Mouse (Mus musculus): ENCODE results near the gene Atp6ap1l. TPM values are rescaled to one million over a fixed set of nuclear protein-coding genes. Genes with fewer than 3 reads are reported as not detected.

Atp6ap1l gene
- total RNA-seq, 2 experiments from 2014 or later: 0.49 to 0.69 TPM

DNA sequence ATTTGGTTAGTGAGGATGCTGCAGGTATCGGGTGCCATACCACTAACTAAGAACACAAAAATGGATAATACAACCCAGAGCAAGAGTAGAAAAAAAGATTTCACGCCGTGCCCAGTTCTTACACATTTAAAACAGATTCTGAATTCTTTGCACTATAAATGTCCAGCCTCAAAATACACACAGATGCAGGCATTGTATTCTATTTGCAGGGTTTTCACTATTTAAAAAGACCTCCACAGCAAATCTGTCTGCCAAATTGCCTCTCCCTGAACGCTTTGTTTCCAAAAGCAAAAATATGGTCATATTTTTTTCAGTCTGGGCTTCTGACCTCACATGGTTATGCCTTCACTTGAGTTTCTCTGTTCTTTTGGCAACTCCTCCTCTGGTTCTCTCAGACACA lies 10.3 kb downstream of the Atp6ap1l start:
- intact Hi-C loops (cut with DNase I): no loop called here
- DNase-seq: no peak

DNA sequence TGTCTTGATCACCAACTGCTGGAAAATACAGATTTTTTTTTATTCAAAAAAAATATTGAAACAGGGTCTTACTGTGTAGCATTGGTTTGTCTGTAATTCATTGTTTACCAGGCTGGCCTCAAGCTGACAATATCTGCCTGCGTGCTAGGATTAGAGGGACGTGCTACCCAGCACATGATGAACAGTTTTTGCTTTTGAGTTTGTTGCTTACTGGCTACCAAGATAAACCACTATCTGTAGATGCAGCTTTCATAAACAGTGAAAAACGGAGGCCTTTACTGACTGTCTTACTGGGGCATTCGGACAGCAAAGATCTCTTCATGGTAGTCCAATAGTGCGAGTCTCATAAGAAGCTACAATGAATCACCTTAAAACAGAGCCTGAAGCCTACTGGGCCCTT lies 15.0 kb downstream of the Atp6ap1l start:
- DNase-seq: no peak
- intact Hi-C loops (cut with DNase I): no loop called here

DNA sequence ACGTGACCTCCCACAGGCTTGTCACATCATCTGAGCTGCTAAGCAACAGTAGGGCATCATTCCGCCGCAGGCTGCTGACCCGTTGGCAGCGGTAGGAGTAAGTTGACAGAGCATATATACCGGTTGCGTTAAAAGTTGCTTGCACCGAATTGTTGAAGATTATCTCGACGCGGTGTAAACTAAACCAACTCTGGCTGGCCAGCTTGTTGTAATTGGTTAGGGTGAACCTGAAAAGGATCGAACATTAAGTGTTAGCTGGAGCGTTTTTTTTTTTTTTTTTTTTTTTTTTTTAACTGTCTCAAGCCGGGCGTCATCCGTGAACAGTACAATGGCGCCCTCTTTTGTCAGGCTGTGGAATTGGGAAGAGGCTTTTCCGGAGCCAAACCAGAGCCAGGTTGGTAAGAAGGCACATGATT lies 18.6 kb downstream of the Atp6ap1l start:
- intact Hi-C loops (cut with DNase I): loop anchor here (2.0 to 5.0 kb wide), 3 partner anchors 1109 to 1339 kb away; no protein-coding TSS in a partner anchor
- DNase-seq: peak; percentile 69 to 85

DNA sequence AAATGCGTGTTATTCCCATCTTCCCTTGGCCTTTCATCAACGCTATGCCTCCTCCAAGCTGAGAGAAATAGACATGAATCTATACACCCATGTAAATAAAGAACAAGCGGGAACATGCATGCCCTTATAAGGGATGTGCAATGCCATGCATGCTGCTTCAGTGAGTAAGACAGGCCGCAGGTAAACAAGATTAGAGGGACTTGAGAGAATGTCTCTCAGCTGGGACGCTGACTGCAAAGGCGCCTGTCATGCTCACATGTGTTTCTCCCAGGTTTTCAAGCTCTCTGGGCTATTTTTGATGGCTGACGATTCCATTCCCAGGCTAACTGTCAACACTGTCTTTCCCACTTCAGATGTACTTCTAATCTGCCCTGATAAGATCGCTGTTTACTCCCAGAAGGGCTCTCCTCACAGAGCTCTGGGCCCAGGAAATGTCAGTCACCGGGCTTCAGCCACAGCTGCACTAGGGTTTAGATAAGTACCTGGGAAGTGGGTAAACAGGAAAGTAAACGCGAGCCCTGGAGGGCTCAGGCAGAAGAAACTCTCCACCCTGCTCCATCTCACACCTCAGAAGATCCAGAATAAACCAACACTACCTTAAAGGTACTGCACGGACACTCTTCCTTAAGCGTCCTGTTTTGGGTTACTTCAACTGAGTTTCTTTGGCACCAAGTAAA lies 19.2 kb downstream of the Atp6ap1l start:
- intact Hi-C loops (cut with DNase I): loop anchor here (2.0 to 5.0 kb wide), 3 partner anchors 1109 to 1339 kb away; no protein-coding TSS in a partner anchor
- DNase-seq: peak; percentile 17 to 34

DNA sequence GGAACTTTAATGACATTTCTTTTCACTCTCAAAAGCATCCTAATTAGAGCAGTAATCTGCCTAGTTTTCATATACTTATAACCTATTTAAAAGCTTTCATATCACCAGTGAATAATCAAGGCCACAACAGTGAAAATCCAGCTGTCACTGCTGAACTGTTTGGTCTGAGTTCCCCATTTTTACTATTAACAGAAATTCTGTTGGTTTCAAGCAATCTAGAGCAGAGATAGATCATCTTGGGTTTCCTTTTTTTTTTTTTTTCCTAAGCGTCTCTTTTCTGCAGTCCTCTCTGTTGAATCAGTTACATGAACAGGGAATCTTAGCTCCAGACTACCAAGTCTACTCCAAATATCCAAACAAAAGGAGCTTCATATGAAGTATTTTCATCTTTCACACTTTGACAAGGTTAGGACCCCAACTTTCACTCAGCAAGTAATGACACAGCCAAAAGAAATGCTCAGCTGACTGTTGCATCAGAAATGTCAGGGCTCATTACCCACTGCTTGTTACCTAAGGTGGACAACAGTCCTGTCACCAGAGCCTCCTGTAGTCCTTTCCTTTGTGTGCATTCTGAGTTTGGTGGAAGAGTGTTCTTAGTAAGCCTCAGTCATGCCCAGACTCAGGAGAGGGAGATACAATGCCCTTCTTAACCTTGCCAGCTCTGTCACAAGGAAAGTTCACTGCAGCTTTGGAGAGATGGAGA lies 23.3 kb downstream of the Atp6ap1l start:
- intact Hi-C loops (cut with DNase I): no loop called here

DNA sequence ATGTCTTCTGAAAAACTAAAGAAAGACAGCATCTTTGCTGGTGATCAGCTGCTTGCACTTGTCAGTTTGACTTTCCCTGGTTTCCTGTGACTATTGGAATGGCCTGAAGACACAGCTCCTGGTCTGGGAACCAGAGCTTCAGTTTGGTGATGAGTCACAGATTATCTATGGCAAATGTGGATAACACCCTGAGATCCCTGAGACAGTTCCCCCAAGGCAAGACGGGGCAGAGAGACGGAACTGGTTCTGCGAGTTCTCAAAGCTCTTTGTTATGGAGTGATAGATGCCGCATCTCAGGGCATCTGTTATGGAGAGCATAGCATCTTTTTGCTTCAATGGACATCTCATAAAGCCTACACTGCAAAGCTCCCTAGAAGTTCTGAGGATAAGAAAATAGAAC lies 33.6 kb downstream of the Atp6ap1l start:
- DNase-seq: no peak
- intact Hi-C loops (cut with DNase I): no loop called here

More for the DNA sequence above, 23.3 kb downstream of the Atp6ap1l start:
- DNase-seq: no peak

DNA sequence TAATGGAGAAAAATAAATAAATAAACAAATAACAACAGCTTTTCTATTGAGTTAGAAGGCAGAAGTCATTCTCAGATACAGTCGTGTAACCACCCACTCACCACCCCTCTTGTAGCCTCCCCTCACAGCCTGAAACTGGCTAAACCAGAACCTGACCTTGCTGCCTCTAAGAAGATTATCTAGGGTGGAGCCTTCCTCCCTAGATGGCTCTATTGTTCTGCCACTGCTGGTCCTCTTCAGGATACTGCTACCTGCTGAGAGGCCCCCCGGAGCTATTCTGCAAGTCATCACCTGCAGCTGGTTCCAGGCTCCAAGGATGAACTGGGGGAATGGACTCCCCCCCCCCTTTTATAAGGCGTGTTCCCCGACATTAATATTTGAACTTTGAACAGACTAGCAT lies 36.0 kb downstream of the Atp6ap1l start:
- intact Hi-C loops (cut with DNase I): no loop called here
- DNase-seq: no peak

DNA sequence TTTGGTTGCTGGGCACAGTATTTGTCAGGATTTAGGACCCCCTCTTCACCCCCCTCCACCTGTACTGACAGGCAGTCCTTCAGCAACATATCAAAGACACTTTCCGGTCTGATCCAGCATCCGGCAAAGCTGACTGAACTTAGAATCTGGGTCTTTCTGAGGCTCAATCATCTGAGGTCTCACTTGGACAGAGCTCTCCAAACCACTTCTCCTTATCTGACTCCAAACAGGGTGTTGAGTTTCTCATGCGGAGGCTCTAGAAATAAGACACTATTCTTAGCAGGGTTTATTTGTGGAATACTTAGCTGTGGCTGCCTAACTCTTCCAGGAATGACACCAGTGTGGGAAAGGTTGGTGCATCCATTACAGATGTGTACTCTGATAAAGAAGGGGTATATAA lies 43.0 kb downstream of the Atp6ap1l start:
- intact Hi-C loops (cut with DNase I): no loop called here
- DNase-seq: no peak

DNA sequence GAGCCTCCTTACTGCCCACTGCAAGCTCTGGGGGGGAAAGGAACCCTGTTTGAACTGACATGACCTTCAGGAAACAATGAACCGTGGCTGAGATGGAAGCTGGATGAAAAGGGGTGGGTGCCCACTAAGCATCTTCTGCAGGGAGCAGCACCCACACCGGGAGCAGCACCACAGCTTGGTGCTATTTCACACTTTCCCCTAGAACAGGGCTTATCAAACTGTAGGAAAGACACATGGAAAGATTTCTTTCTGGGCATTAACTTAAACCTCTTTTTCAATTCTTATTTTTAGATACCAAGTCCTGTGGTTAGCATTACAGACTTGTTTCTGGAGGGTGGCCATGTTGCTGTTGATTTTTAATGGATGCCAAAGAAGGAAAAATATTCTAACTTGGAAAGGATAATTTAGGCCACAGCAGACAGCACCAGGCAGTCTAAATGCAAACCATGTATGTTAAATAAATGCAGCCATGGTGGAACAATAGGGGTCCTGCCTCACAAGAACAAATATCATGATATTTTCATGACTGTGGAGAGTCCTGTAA lies 44.2 kb downstream of the Atp6ap1l start:
- intact Hi-C loops (cut with DNase I): no loop called here

DNA sequence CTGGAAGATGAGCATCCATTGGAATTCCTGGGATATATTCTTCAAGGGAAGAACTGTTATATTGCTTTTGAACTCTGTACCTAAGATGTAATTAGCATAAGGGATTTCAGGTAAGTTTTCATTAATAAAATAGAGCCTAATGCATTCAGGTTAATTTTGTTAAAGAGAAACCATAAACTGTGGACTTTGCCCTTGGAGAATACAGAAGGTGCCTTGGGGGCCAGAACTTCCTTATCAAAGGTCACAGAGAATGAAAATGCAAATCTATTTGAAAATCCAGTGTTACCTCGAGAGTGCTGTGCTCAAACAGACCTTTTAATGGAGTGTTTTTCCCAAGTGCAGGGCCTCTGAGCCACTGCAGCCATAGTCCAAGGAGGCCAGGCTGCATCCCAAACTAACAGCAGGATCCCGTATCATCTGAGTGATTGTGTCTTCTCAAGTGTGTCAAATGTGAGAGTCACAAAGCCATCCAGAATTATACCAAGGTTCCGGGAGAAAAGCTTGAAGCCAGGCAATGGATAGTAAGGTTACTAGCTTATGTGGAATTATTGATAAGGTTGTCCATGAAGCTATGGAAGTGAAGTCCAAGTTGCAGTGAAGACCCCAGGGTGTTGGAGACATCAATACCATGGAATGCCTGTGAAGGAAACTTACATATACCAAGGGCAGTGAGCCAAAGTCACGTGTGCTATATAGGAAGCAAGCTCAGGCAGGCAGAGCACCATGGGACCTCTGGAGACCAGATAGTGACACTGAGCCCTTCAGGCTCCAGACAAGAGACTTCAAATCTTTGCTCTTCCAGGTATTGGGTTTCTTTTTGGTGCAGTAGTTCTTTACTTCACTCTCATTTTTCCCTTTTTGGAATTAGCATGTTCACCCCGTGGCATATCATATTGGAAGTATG lies 52.2 kb downstream of the Atp6ap1l start:
- intact Hi-C loops (cut with DNase I): no loop called here

More for the DNA sequence above, 44.2 kb downstream of the Atp6ap1l start:
- no peak for DNase-seq

DNA sequence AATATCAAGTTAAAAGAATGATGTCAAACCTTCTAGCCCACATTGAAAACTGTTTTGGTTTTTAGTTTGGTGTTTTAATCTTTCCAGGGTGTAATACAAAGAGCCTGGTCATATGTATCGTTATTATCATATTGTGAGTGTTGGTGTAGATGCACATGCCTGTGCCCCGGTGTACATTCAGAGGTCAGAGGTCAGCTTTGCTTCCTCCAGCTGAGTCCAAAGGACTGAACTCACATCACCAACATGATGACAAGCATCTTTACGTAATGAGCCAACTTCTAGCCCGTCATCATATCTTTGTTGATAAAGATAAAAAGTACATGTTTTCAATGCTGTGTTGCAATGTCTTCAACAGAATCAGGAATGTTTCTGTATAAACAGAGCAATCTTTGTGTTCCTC lies 53.4 kb downstream of the Atp6ap1l start:
- intact Hi-C loops (cut with DNase I): no loop called here
- DNase-seq: no peak

More for the DNA sequence above, 52.2 kb downstream of the Atp6ap1l start:
- no peak for DNase-seq

DNA sequence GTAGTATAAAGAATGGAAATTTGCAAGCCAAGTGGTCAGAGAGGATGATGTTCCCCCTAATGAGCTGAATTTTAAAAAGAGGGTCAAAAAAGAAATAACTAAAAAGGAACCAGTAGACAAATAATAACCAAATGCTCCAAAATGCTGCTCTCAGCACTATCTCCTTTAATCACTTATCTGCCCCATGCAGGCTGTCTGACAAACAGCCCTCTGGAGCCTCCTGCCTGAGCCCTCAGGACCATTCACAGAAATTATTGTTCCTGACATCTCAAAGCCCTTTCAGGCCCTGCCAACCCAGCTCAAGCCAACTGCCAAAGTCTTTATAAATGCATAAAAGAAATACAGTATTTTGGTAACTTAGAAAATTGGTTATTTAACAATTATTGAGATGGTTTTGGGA lies 61.0 kb downstream of the Atp6ap1l start:
- intact Hi-C loops (cut with DNase I): loop anchor here (5.0 kb wide), 1 partner anchor 1297 kb away; no protein-coding TSS in a partner anchor
- no peak for DNase-seq

DNA sequence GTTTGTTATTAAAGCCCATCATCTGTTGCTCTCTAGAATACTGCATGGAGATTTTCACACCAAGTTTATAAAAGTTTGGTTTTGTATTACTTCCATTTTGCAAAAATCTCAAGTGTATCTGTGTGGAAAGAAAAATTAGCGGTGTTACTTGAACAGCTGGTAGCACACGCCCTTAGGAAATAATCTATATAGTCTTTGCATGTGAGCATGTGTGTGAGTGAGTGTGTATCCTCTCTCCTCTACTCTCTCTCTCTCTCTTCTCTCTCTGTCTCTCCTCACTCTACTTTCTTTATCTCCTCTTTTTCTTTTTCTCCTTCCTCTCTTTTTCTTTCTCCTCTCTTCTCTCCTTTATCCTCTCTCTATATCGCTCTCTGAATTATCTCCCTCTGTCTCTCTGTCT lies 61.7 kb downstream of the Atp6ap1l start:
- intact Hi-C loops (cut with DNase I): loop anchor here (5.0 kb wide), 1 partner anchor 1296 kb away; no protein-coding TSS in a partner anchor
- DNase-seq: no peak

DNA sequence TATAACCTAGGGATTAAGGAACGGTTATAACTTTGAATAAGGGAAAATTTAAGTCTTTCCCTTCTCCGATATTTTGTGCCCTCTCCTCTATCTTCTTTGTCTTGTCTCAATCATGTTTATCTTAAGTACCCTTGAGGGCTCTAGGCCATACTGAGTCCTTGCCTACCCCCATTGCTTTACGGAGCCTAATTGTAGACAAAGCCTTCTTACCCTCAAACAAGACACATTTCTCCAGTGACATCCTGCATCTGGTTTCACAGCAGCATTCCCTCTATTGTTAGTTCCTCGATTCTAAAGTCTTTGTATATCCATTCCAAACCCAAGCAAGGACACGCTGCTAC lies 64.0 kb downstream of the Atp6ap1l start:
- intact Hi-C loops (cut with DNase I): loop anchor here (2.0 to 5.0 kb wide), 3 partner anchors 1062 to 1294 kb away; no protein-coding TSS in a partner anchor
- no peak for DNase-seq

DNA sequence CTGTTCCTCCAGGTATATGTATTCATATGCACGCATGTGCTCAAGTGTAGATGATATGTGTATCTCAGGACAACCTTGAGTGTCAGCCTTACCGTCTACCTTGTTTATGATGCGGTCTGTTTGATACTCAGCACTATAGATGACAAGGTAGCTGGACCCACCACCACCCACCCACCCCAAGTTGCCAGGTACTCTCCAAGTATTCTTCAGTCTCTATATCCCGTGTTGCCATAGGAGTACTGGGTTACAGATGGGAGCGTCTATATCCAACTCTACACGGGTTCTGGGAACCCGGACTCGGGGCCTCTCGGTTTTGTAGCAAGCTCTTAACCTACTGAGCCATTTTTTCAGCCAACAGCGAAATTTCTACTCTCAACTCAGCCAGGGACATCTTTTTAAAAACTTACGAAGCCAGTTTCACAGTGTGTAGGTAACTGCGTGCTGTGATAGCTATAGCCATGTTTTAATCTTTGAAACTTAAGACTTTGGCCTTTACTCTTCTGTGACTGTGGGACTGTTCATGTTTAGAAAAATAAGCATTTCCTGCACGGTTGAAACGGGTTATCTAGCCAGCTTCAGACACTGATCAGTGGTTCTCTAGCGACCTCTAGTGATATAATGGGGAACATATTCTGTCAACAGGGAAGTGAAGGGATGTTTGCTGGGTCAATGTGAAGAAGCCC lies 64.5 kb downstream of the Atp6ap1l start:
- intact Hi-C loops (cut with DNase I): loop anchor here (2.0 to 5.0 kb wide), 3 partner anchors 1062 to 1293 kb away; no protein-coding TSS in a partner anchor
- DNase-seq: peak in 1 of 2 experiments; percentile 48

DNA sequence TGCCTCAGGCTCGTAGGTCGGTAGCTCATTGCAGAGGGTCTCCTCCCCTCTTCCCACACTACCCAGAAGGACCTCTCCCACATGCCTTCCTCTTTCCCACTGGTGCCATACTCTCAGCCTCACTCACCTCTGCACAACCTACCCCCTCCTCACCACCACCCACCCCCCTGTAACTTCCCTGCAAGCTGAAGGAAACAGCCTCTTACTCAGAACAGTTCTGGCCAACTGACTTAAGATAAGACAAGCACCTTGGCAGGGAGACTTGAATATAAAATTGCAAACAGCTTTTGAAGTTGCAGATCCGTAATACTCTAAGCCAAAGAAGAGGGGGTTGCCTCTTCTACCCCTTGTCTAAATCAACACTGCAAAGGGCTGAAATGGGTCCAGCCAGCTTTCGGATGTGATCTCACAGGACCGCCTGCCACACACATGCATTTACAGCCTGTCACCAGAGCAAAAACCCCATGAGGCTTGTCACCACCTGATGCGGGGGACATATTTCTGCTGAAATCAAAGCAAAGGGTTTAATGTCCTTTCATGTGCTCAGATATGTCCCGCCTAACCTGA lies 71.4 kb downstream of the Atp6ap1l start:
- peak in 1 of 2 experiments; percentile 4 for DNase-seq

More for the DNA sequence above, 71.4 kb downstream of the Atp6ap1l start:
- intact Hi-C loops (cut with DNase I): no loop called here
